Mouse (Mus musculus) embryonic facial prominence, embryonic 12.5 days (tissue): ENCODE data around the gene Wwtr1. TPM values are rescaled to one million over a fixed set of nuclear protein-coding genes. Genes with fewer than 3 reads are reported as not detected.

Source experiments
- ATAC-seq: fragments of 200-750 bp; cut with Nextera tagmentation; 2 replicates; pipeline ENCODE4 v1.8.0; 2017; ENCODE audit not compliant: insufficient number of reproducible peaks, insufficient read depth, low FRiP score, low TSS enrichment
- H3K27ac ChIP-seq: fragments of 300-500 bp; sonication (generic); 2 replicates; pipeline ENCODE4 v1.5.1; 2016; ENCODE audit warnings: mild to moderate bottlenecking
- H3K27me3 ChIP-seq: fragments of 300-500 bp; sonication (generic); 2 replicates; pipeline ENCODE4 v1.6.1; 2016; ENCODE audit warnings: mild to moderate bottlenecking, moderate library complexity
- H3K36me3 ChIP-seq: fragments of 300-500 bp; sonication (generic); 2 replicates; pipeline ENCODE4 v1.6.1; 2016; ENCODE audit warnings: mild to moderate bottlenecking
- H3K4me1 ChIP-seq: fragments of 300-500 bp; sonication (generic); 2 replicates; pipeline ENCODE4 v1.6.1; 2016
- H3K4me2 ChIP-seq: fragments of 300-500 bp; sonication (generic); replicated peaks from 2 replicates; pipeline ENCODE4 v1.6.1; 2016; ENCODE audit warnings: mild to moderate bottlenecking, moderate library complexity
- H3K4me3 ChIP-seq: fragments of 300-500 bp; sonication (generic); 2 replicates; pipeline ENCODE4 v1.5.1; 2016; ENCODE audit warnings: mild to moderate bottlenecking
- H3K9ac ChIP-seq: fragments of 300-500 bp; sonication (generic); 2 replicates; pipeline ENCODE4 v1.6.1; 2016; ENCODE audit warnings: mild to moderate bottlenecking, moderate library complexity
- H3K9me3 ChIP-seq: fragments of 300-500 bp; sonication (generic); 2 replicates; pipeline ENCODE4 v1.6.1; 2016; ENCODE audit warnings: mild to moderate bottlenecking, moderate library complexity
- WGBS: fragments of 180-500 bp; shearing (Covaris S2); methylation state at CpG from one replicate; pipeline ENCODE4 v1.1.7; 2016; 5-methylcytosine and 5-hydroxymethylcytosine counted together
- polyA plus RNA-seq: library from polyadenylated mRNA; unstranded; fragments of >200 nt; fragmentation: Nextera tagmentation; extraction: Ambion mirVana; gene quantifications from 2 replicates; pipeline ENCODE4 v1.2.1, GENCODE M21; 2016

Wwtr1 gene
- polyA plus RNA-seq, 1 experiment from 2014 or later: 16.5 TPM

GRCm38 (mm10) chr3:57580426-57581195, 4.9 kb upstream of the Wwtr1 start:
- Histone ChIP-seq H3K9me3 (no peaks in the 10 kb centered on the region), H3K27me3 (no peaks in the 10 kb centered on the region), H3K4me2 (no peak overlapping the region), H3K4me1 (0 out of 2 replicates have a peak, but pooled peaks cover 6% of the 10 kb centered on the region), H3K36me3 (no peaks in the 10 kb centered on the region), H3K4me3 (no peak overlapping the region), H3K27ac (no peak overlapping the region), H3K9ac (no peak overlapping the region)
- WGBS: 89% methylated on average over 10 of the region's 10 CpGs
- ATAC-seq: no peak

DNA sequence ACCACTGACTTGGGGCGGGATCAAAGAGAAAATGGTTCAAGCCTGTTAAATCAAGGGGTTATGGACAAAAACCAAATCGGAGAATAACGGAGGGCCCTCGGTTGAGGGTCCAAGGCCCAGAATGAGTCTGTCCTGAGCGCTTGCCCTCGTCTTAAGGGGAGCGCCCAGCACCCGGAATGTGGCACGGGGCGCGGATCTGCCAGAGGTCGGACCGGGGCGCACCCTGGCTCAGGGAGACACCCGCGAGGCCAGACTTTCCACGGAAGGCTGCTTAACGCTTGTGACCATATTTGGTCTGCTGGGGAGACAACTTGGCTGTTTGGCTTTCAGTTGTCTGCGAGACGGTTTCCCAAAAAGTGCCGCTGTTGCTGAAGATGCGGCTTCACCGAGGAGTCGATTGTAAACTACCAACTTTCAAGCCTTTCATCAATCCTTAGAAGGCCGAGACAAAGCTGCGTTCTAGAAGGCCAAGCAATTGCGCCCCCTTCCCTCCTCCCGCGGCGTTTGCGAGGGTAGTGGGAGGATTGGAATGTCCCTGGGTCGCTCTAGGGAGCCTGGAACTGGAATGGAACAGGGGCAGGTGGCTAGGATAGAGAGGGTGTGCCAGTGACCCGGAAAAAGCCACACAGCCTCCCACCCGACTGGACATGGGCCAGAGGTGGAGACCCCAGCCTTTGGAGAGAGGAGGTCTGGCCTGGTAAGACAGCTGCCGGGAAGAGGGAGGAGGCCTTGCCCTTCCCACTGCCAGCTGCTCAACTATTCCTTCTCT, 530 bp upstream of the Wwtr1 start:
- Histone ChIP-seq H3K36me3 (no peaks in the 10 kb centered on the region), H3K4me2 (peak overlapping the region; percentile 92), H3K4me1 (peaks cover 19% of the 10 kb centered on the region), H3K27ac (peak overlapping the region; percentile 93), H3K4me3 (peak overlapping the region; percentile 80), H3K9ac (peak overlapping the region; percentile 74), H3K27me3 (no peaks in the 10 kb centered on the region), H3K9me3 (no peaks in the 10 kb centered on the region)
- WGBS: under 1% methylated on average over 35 of the region's 35 CpGs
- peak; percentile 60 for ATAC-seq

- under 1% methylated on average over 54 of the region's 59 CpGs for WGBS
- H3K4me2 ChIP-seq: peak overlapping the region; percentile 92
- H3K9ac ChIP-seq: peak overlapping the region; percentile 74
- H3K36me3 ChIP-seq: peaks cover 1% of the 10 kb centered on the region; the same call in 1 of the 2 replicates
- H3K27ac ChIP-seq: peak overlapping the region; percentile 93
- H3K4me3 ChIP-seq: peak overlapping the region; percentile 80
- peak; percentile 62 for ATAC-seq
- H3K27me3 ChIP-seq: no peaks in the 10 kb centered on the region
- H3K9me3 ChIP-seq: no peaks in the 10 kb centered on the region
- H3K4me1 ChIP-seq: peaks cover 19% of the 10 kb centered on the region
Observed at GRCm38 (mm10) chr3:57574885-57575659, 638 bp downstream of the Wwtr1 start.

DNA sequence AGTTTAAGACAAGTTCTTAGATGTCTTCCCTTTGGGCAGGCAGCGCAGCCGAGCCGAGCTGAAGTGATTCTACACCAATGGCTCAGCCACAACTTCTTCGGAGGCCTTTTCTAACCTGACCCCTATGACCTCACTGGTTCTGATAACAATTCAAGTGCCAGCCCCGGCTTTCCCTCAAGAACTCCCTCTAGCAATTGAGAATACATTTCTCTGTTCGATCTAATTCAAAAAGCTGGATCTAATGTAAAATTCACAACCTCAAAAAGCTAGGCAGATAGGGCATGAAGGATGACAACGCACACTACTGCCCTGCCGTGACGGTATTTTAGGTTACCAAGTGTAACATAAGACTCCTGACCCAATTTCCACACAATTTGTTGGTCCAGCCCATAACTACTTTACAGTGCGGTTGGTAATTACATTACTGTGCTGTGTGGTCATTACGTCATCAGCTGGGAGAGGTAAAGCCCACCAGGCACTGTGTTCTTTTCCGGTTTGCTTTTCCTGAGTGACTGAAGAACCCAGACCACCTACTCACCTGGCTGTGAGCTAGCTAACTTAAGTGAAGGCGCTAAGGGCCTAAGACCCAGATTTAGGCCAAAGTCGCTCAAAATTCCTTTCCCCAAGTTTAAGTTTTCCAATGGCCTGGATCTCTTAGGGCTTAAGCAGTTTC, 1.7 kb downstream of the Wwtr1 start:
- H3K4me2 ChIP-seq: peak overlapping the region; percentile 92
- peaks cover 11% of the 10 kb centered on the region; the same call in 1 of the 2 replicates for H3K36me3 ChIP-seq
- peak overlapping the region; percentile 80 for H3K4me3 ChIP-seq
- H3K4me1 ChIP-seq: peaks cover 19% of the 10 kb centered on the region
- no peak for ATAC-seq
- H3K27me3 ChIP-seq: no peaks in the 10 kb centered on the region
- H3K9me3 ChIP-seq: 0 out of 2 replicates have a peak, but pooled peaks cover 5% of the 10 kb centered on the region
- peak overlapping the region; percentile 93; the same call in 1 of the 2 replicates for H3K27ac ChIP-seq
- peak overlapping the region; percentile 74 for H3K9ac ChIP-seq
- 22% methylated on average over 14 of the region's 14 CpGs for WGBS

GRCm38 (mm10) chr3:57572331-57572975, 3.3 kb downstream of the Wwtr1 start:
- 0 out of 2 replicates have a peak, but pooled peaks cover 5% of the 10 kb centered on the region for H3K9me3 ChIP-seq
- H3K36me3 ChIP-seq: peaks cover 16% of the 10 kb centered on the region; the same call in 1 of the 2 replicates
- peaks cover 19% of the 10 kb centered on the region for H3K4me1 ChIP-seq
- ATAC-seq: no peak
- H3K27ac ChIP-seq: no peak overlapping the region
- 69% methylated on average over 6 of the region's 6 CpGs for WGBS
- no peak overlapping the region for H3K4me3 ChIP-seq
- H3K27me3 ChIP-seq: no peaks in the 10 kb centered on the region
- H3K9ac ChIP-seq: no peak overlapping the region
- peak overlapping the region; percentile 92 for H3K4me2 ChIP-seq

DNA sequence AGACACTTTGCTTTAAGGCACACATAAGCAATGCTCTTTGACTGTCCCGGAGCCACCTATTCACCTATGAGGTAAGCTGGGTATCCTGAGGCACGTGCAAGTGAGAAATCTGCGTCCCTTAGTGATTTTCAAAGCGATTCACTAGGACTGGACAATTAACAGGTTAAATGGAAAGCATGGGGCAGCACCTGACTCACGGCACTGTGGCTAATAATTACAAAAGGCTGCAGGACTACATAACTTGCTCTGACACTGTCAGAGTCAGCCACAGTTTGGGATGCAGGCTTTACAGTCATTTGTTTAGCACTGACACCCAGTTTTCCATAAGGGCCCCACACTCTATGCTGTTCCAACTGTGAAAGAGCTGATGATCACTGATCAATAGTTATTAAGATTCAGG, 9.1 kb downstream of the Wwtr1 start:
- no peak overlapping the region for H3K4me2 ChIP-seq
- no peak overlapping the region for H3K9ac ChIP-seq
- H3K36me3 ChIP-seq: peaks cover 16% of the 10 kb centered on the region; the same call in 1 of the 2 replicates
- 75% methylated on average over 5 of the region's 5 CpGs for WGBS
- no peak for ATAC-seq
- 0 out of 2 replicates have a peak, but pooled peaks cover 5% of the 10 kb centered on the region for H3K9me3 ChIP-seq
- no peaks in the 10 kb centered on the region for H3K27me3 ChIP-seq
- H3K27ac ChIP-seq: no peak overlapping the region
- peaks cover 7% of the 10 kb centered on the region for H3K4me1 ChIP-seq
- no peak overlapping the region for H3K4me3 ChIP-seq

DNA sequence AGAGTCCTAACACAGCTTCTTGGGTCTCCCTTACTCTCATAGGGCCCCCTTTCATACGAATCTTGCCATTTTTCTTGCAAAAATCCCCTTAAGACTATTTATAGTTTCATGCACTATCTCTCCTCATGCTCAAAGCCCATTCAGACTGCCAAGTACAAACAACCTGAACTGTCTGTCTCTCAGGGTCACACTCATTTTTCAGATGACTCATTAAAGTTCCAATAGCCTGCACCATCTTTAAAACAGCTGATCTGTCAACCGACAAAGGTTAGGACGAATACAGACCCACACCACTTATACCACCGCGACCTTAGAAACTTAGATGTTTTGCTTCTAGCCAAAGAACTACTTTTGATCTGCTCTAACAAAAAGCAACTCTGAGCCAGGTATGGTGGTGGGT, 12.1 kb downstream of the Wwtr1 start:
- no peak for ATAC-seq
- 85% methylated on average over 5 of the region's 5 CpGs for WGBS
- H3K9ac ChIP-seq: no peak overlapping the region
- no peak overlapping the region for H3K4me3 ChIP-seq
- no peaks in the 10 kb centered on the region for H3K27me3 ChIP-seq
- 0 out of 2 replicates have a peak, but pooled peaks cover 3% of the 10 kb centered on the region for H3K36me3 ChIP-seq
- no peak overlapping the region for H3K27ac ChIP-seq
- H3K4me1 ChIP-seq: peaks cover 7% of the 10 kb centered on the region
- no peaks in the 10 kb centered on the region for H3K9me3 ChIP-seq
- no peak overlapping the region for H3K4me2 ChIP-seq

- Histone ChIP-seq H3K4me2 (no peak overlapping the region), H3K36me3 (no peaks in the 10 kb centered on the region), H3K9ac (no peak overlapping the region), H3K4me3 (no peak overlapping the region), H3K27ac (peak overlapping the region; percentile 68), H3K9me3 (no peaks in the 10 kb centered on the region), H3K27me3 (no peaks in the 10 kb centered on the region), H3K4me1 (peaks cover 7% of the 10 kb centered on the region)
- no peak for ATAC-seq
- WGBS: 44% methylated on average over 6 of the region's 6 CpGs
Observed at GRCm38 (mm10) chr3:57562996-57563506, 12.7 kb downstream of the Wwtr1 start.

DNA sequence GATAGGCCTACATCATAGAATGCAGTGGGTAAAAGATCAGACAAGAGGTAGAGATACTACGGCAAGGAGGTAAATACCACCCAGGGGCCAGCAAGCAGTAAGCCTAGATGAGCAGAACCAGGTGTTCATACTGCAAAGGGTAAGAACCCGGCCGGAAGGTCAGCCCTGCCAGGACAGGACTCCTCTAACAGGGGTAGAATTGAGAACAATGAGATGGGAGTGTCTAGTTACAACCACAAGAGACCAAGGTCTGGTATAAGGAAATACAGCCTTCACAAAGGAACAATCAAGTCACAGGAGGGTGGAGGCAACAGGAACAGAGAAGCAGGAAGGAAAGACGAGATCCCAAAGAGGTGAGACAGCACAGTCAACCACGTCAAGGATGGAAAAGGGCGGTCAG, 16.9 kb downstream of the Wwtr1 start:
- 91% methylated on average over 6 of the region's 6 CpGs for WGBS
- Histone ChIP-seq H3K4me2 (no peak overlapping the region), H3K36me3 (no peaks in the 10 kb centered on the region), H3K27ac (no peak overlapping the region), H3K4me1 (peaks cover 7% of the 10 kb centered on the region), H3K9ac (no peak overlapping the region), H3K9me3 (no peaks in the 10 kb centered on the region), H3K4me3 (no peak overlapping the region), H3K27me3 (no peaks in the 10 kb centered on the region)
- ATAC-seq: no peak

- no peak overlapping the region for H3K4me2 ChIP-seq
- no peak overlapping the region for H3K27ac ChIP-seq
- no peaks in the 10 kb centered on the region for H3K9me3 ChIP-seq
- H3K36me3 ChIP-seq: no peaks in the 10 kb centered on the region
- H3K4me1 ChIP-seq: no peaks in the 10 kb centered on the region
- H3K4me3 ChIP-seq: no peak overlapping the region
- ATAC-seq: no peak
- no peak overlapping the region for H3K9ac ChIP-seq
- 82% methylated on average over 4 of the region's 4 CpGs for WGBS
- no peaks in the 10 kb centered on the region for H3K27me3 ChIP-seq
Observed at GRCm38 (mm10) chr3:57557408-57557807, 18.3 kb downstream of the Wwtr1 start.
